Mouse (Mus musculus) lung, postnatal 36 days (tissue): ENCODE measurements around the gene Cope.
A peak's percentile ranks its signal among the peaks of the same experiment; 100 is the strongest.

ENCODE experiments used
- DNase-seq: peaks from one replicate; pipeline ENCODE4 v3.0.0; 2022; ENCODE audit warnings: mixed read lengths

Cope gene

GRCm38 (mm10) chr8:70351035-70351999 is 49.0 kb downstream of the Cope start:
- DNase-seq, result peak; percentile 30

GRCm38 (mm10) chr8:70352000-70352384 is 49.7 kb downstream of the Cope start:
- DNase-seq, result no peak

- DNase-seq, result no peak
These were observed 50.4 kb downstream of the Cope start for GRCm38 (mm10) chr8:70352657-70353151.

- DNase-seq, result peak; percentile 98
These were observed 51.0 kb downstream of the Cope start, which contains the start of gene Upf1 for GRCm38 (mm10) chr8:70353194-70353817. Gene Upf1 (minus strand): TSS chr8:70353278.

- no peak for DNase-seq
These were observed 51.7 kb downstream of the Cope start for GRCm38 (mm10) chr8:70354004-70354403.

GRCm38 (mm10) chr8:70356111-70356510 is 53.8 kb downstream of the Cope start:
- DNase-seq, result no peak

- peak; percentile 21 for DNase-seq
These were observed 57.1 kb downstream of the Cope start for GRCm38 (mm10) chr8:70359411-70359810.

GRCm38 (mm10) chr8:70360769-70361168 is 58.5 kb downstream of the Cope start:
- DNase-seq, result peak; percentile 39

GRCm38 (mm10) chr8:70361484-70362032 is 59.2 kb downstream of the Cope start:
- DNase-seq, result no peak
